Mouse (Mus musculus) 416B (cell line): Measurements from ENCODE around the gene Atf2.

Source experiments
- DNase-seq: peaks from one replicate; pipeline ENCODE4 v3.0.0; 2011; ENCODE audit warnings: low read depth

Atf2 gene

GRCm38 (mm10) chr2:73885997-73886396 lies 6.4 kb downstream of the Atf2 start:
- no peak for DNase-seq

- no peak for DNase-seq
Observed at GRCm38 (mm10) chr2:73877891-73878290, 14.5 kb downstream of the Atf2 start.

GRCm38 (mm10) chr2:73867764-73868487 lies 24.5 kb downstream of the Atf2 start:
- peak; percentile 60 for DNase-seq

GRCm38 (mm10) chr2:73860046-73860624 lies 32.3 kb downstream of the Atf2 start:
- peak; percentile 49 for DNase-seq

DNA sequence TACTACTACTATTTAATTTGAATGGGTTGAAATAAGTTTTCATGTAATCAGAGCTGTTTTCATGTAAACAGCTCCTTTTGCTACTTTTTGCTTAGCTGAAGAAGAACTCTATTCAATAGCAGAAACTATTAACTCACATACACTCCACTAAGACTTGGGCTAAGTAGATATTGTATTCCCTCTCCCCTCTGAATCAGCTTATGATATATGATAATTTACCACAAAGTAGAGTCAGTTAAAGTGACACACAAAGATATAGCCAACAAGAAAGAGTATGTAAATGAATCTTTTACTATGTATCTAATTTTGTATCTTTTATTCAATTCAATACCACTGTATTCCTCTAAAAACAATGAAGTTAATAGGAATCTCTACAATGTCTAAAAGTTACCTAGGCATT lies 35.1 kb downstream of the Atf2 start:
- peak; percentile 22 for DNase-seq

GRCm38 (mm10) chr2:73856246-73856645 lies 36.2 kb downstream of the Atf2 start:
- no peak for DNase-seq

GRCm38 (mm10) chr2:73834406-73835015 lies 57.9 kb downstream of the Atf2 start:
- DNase-seq = no peak

DNA sequence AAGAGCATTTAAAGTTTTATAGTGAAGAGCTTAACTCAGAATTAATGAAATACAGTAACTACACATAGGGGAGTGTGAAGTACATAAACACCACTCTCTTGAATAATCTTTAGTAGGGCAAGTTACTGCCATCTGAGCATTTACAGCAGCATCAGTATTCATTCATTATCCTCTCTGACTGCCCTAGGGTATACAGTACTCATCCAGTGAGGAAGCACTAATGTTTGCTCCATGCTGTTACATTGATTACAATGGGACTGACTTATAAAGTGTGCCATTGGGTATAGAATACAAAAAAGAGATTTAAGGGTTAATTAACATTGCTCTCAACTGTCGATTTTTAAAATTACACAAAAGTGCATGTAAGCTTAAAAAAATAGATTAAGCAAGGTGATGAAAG lies 59.2 kb downstream of the Atf2 start:
- DNase-seq = no peak

GRCm38 (mm10) chr2:73818742-73819141 lies 73.7 kb downstream of the Atf2 start:
- peak; percentile 28 for DNase-seq

GRCm38 (mm10) chr2:73807609-73808008 lies 84.8 kb downstream of the Atf2 start:
- no peak for DNase-seq

GRCm38 (mm10) chr2:73800127-73800526 lies 92.3 kb downstream of the Atf2 start:
- DNase-seq = peak; percentile 19

DNA sequence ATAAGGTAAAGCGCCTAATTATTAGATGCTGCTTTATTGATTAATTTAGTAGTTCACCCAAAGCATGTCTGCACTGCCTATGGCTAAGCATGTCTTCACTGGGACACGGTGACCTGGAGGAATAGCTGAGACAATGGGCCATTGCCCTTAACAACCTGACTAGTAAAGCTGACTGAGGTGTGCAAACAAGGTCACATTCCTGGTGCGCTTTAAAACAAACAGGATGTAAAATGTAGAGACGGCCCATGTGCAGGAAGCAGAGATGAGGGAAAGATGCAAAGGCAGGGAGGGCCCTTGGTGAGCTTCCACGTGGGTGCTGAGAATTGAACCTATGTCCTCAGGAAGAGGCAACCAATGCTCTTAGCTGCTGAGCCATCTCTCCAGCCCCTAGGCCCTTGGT lies 93.7 kb downstream of the Atf2 start:
- DNase-seq = no peak

- no peak for DNase-seq
Observed at GRCm38 (mm10) chr2:73798136-73798535, 94.3 kb downstream of the Atf2 start.

DNA sequence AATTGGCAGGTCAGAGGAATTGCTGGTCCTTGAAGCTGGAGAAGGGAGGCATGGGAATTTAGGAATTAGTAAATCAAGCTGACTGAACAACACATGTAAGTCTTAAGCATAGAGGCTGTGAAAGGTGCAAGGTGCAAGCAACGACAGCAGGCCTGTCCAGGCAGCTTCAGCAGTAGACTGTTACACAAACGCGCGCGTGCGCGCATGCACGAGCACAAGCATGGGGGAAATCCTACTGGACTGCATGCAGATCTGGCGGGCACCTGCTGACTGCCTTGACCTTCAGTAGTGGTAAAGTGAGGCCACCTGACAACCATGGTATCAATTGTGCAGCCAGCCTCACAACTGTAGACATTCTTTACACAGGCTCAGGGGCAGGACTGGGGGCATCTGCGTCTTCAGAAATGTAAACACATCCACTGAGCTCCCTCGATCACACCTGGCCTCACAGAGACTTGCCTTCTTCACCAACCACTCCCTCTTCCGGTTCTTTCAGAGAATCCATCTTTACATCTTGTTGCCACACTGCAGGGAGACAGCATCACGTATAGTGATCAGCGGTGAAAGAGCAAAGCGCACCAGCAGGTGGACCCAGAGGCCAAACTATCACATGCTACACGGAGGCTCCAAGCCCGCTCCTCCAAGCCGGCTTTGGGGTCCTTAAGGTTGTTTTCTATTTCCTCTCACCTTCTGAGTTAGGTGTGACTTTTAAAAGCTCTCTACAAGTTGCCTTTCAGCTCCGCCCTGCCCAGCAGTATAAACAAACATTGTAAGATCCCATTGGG lies 100.4 kb downstream of the Atf2 start:
- no peak for DNase-seq

DNA sequence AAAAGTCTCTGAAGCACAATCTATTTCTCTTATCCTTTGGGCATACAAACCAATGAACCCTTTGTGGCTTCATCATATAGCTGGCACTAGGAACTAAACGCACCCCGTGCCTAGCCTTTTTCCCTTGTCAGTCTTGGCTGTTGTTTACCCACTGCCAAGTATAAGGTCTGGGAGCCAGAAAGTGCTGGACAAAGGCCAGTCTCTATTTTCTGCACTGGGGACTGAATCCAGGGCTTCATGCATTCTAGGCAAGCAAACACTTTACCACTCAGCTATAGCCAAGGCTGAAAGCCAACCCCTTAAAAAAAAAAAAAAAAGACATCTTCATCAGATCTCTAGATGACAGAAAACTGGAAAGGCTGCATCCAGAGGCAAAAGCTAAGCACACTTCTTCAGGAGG lies 102.1 kb downstream of the Atf2 start:
- no peak for DNase-seq

GRCm38 (mm10) chr2:73788395-73788794 lies 104.0 kb downstream of the Atf2 start:
- no peak for DNase-seq

DNA sequence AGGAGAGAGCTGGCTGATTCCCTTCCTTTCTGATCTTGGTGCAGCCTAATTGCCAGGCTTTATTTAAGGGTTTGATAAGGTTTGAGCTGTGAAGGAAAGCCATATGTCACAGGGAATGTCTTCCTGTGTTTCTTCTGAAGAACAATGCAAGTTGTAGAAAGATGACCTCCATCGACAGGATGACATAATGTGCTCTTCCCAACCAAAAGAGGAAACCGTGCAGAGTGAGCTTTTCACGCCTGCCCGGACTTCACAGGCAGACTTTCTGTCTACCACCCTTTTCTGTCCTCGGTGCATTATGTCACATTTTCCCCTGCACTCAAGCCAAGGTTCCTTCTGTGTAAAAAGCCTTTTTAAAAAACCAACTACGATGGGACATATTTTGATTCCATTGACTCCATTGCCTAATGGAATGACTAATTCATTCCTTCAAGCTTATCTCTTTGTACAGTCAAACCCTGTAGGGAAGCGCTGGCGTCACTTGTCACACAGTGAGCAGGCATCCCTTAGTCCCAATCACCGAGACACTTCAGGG lies 110.0 kb downstream of the Atf2 start:
- peak; percentile 39 for DNase-seq

DNA sequence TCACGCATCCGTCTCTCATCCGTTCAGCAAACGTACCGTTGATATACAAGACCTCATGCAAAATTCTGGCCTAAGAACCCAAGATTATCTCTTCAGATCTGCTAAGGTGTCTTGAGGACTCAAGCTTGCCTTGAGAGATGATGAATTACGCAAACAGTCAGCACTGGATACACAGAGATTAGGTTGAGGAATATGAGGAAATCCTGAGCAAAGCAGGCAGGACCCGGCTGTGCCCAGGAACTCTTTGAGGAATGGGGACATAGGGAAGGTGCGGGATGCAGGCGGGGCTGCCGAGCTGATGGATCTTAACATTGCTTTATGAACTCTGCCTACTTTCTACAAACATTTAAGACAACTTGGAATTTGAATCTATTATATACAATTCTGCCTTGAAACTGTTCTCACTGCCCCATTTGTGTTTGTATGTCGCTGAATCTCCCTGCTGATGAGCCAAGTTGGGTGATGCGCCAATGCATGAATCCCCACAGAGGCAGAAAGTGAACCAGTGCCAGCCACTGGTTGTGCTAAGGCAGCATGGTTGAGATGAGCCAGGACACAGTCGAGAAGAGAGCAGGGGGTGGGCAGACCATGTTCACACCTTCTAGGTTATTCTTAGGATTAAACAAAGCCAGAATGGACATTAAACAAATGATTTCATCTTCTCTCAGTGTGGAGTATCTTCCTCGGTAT lies 112.0 kb downstream of the Atf2 start:
- DNase-seq = no peak

DNA sequence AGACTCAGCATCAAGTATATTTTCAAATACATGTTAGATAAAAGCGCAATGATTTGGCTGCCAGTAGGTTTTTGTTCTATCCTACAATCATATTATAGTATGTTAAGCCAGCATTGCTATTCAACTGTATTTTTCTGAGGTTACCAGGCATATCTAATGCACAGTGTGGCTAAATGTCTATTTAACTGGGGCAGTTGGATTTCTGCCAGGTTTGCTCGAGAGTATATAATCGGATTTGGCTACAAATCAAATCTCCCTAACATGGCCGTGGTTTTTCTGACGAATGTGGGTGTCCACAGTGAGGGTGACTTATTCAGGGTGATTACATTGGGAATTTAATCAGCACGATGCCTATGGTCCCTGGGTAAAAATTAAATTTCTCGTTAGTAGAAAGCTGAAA lies 112.6 kb downstream of the Atf2 start:
- DNase-seq = no peak

GRCm38 (mm10) chr2:73779016-73779595 lies 113.3 kb downstream of the Atf2 start:
- no peak for DNase-seq

GRCm38 (mm10) chr2:73776936-73777335 lies 115.5 kb downstream of the Atf2 start:
- no peak for DNase-seq
